Mouse (Mus musculus): ENCODE results near the gene Slc31a1.
A peak's percentile ranks its signal among the peaks of the same experiment; 100 is the strongest.

Slc31a1 gene

DNA sequence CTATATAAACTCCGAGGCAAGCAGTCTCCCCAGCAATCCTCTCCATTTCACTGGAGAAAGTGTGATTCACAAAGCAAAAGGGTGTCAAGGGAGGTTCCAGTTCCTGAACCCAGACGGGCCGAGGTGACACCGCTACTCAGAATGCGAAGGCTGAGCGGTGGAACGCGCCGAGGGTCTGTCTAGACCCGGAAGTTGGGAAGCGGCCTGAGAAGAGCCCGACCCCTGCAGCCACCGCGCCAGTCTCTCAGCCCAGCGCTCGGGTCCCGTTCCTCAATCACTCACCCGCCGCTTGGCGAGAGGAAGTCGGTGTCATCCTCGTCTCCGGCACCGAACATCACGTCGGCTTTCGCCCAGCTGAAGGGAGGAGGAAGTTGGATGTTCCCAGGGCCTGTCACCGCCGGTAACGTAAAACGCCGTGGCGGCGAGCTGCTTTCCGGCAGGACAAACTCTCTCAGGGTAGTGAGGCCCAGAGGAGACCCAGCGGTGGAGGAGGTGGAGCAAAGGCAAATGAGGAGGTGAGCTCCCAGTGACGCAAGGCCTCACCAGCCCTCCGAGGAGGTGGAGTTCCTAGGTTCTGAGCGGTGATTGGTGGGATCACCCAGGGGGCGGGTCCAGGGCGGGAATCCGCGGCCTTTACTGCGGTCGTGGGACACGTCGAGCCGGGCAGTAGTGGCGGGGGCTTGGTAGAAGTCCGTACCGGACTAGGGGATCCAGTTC is at the start of gene Slc31a1, which contains the start of gene Fkbp15:
TSS of gene Slc31a1 (plus strand) at position 640 of the 717 bp plus-strand sequence.
TSS of gene Fkbp15 (minus strand) at position 461 of the 717 bp plus-strand sequence.
- DNase-seq (ENCODE audit: low spot score): peak; percentile 92

DNA sequence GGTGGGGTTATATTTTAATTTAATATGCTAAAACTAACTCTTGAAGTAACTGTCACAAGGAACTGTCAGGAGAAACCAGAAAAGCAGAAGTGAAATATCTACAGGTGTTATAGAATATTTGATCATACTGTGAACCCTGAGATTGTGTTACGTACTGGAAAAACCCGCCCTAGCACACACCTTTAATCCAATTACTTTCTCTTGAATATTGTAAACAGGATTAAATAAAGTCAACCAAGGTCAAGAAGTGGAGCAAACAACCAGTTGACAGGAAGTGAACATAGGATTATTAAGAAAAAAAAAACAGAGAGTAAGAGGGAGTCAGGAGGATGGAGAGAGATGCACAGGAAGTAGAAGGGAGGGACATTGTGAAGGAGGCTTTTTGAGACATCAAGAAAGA is 47.7 kb upstream of the Slc31a1 start:
- DNase-seq (ENCODE audit: low spot score): no peak

DNA sequence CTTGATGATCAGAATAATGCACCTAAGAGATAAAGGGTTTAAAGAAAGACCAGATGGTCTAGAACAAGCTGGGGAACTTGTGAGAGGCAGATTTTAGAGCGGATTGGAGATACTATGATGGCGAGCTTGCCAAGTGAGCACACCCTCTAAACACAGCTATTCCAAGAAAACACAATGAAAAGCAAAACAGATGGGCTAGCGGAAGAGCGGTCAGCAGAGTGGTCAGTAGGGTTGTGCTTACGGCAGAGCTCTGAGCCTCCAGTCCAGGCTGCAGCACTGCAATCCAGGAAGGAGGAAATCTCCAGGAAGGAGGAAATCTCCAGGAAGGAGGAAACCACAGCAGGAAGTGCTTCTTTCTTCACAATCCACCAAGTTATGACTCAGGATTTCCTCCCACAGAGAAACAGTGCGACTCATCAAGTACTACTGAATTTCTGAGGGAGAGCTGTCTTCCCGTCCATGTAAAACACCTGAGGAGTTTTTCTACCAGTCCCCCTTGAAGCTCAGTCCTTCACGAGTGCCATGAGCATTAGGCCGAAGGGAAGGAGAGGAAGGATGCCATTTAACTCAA is 46.8 kb upstream of the Slc31a1 start:
- DNase-seq (ENCODE audit: low spot score): no peak

DNA sequence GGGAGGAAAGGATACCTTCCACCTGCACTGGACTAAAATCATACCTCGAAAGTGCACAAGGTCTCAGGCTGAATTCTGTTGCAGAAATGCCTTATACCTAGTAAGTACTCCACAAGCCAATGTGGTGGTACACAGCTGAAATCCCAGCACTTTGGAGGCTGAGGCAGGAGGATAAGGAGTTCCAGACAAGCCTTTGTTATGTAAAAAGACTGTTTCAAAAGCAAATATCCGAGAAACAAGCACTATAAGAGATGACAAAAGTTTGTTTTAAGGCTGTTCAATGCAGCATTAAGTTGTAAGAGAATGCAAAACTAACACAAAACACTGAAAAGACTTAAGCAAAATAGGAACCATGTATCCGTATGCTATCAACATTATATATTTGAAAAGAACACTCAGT is 46.0 kb upstream of the Slc31a1 start:
- DNase-seq (ENCODE audit: low spot score): no peak

DNA sequence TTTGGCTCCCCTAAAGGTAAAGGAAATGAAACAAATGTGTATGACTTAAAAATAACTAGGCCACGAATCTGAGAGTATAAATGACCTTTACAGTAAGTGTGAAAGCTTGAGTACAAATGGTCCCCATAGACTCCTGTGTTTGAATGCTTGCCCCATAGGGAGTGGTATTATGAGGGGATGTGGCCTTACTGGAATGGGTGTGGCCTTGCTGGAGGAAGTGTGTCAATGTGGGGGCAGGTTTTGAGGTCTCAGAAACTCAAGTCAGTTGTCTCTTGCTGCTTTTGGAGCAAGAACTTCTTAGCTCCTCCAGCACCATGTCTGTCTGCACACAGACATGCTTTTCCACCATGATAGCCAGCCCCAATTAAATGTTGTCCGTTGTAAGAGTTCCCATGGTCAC is 44.1 kb upstream of the Slc31a1 start:
- DNase-seq (ENCODE audit: low spot score): no peak

DNA sequence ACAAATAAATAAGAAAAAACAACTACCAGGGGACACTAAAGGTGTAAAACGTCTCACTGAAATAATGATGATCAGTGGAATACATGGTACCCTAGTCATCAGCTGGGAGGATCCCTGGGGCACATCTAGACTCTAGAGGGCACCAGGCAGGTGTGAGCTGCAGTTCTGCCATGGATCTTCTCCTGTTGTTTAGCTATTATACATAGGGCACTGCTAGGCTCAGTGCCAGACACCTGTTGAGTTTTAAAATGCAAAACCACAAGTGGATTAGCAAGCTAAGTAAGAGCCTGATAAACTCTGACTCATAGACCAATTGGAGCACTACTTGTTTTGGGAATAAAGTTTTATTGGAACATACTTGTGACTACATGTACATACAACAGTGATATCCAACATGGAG is 42.2 kb upstream of the Slc31a1 start:
- no peak for DNase-seq (ENCODE audit: low spot score)

DNA sequence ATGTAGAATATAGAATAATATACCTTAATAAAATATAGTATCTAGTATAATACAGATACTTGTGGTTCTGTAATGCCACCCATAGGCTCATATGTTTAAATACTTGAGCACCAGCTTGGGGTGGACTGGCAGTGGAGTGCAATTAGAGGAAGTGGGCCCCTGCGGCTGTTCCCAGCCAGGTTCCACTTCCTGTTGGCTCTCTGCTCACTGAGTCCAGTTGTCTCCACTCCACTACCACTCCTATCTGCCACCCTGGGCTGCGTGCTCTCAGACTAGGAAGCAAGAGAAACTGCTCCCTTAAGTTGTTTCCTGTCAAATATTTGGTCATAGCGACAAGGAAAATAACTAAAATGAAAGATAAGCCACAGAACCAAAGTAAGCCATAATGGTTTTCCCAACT is 37.8 kb upstream of the Slc31a1 start:
- no peak for DNase-seq (ENCODE audit: low spot score)

DNA sequence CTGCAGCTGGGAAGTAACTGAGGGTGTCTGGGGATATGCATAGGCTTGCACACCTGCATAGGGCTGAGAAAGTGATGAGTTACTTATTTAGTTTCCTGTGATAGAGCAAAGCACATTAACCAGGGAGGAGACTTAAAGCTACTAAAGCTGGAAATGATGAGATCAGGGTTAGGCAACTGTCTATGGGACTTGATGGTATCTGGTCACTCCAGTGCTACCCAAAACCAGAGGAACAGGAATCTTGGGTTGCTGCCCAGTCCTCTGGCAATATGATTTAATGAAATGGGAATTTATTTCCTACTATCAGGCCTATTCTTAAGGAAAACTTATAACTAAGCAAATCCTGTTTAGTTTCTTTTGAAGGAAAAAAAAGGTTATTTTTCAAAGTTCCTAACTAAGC is 34.4 kb upstream of the Slc31a1 start:
- no peak for DNase-seq (ENCODE audit: low spot score)

DNA sequence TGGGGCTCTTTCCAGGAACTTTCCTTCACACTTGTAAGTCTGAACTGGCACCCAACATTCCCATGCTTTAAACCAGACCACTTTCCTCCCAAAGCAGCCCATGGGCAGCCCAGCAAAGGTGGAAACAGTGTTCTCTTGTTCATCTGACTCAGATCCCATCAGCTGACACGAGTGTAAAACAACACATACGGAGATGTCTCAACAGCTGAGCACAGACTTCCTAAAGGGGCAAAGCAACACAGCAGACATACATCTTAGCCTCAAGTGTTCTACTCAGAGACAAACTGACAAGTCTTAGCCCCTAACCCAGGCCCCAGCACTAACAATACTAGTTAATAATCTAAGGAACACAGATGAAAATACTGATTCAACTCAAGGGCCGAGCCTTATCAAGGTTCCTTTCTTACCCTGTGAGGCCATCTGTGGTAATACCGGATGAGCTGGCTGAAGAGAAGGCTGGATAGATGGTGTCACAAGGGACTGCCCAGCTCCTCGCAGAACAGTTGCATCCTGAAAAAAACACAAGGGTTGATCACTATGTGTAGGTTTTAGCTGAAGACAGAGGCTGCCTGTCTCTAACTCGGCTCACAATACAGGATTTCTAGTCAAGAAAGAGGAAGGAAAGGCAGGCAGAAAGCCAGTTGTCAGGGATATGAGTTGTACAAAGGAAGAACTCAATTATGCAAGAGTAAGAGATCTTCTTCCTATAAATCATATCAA is 31.4 kb upstream of the Slc31a1 start:
- DNase-seq (ENCODE audit: low spot score): no peak

DNA sequence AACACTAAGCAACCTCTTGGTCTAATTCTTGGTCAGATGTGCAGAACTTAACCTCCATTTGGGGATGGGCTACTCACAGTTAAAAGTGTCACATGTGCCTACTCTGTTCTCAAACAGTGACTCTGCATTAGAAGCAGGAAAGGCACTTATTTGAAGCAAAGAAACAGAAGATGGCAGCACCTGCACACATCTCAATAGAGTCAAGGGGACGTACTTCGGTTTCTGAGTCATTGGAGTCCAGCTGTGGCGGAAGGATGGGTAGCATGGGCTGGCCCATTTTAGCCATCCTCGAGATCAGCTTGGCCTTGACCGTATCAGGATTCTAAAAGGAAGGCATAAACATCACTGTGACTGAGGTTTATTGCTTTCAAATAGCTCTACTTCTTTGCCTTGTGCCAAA is 28.6 kb upstream of the Slc31a1 start:
- no peak for DNase-seq (ENCODE audit: low spot score)

DNA sequence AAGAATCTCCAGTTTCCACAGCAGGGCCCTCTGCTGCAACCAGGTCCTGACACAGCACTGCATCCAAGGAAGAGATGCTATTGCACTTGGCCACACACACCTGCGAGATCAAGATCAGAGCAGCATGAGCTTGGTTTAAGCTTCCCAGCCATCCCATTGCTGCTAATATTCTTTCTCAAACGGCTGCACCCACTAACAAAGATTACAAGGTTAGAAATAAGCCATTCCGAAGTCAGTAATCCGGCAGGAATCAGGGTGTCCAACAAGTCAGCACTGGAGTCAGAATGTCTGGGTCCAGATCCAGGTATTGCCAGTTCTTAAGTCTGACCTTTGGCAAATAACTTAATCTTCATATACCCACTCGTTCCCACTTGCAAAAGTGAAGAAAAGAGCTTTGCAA is 22.0 kb upstream of the Slc31a1 start:
- DNase-seq (ENCODE audit: low spot score): no peak

DNA sequence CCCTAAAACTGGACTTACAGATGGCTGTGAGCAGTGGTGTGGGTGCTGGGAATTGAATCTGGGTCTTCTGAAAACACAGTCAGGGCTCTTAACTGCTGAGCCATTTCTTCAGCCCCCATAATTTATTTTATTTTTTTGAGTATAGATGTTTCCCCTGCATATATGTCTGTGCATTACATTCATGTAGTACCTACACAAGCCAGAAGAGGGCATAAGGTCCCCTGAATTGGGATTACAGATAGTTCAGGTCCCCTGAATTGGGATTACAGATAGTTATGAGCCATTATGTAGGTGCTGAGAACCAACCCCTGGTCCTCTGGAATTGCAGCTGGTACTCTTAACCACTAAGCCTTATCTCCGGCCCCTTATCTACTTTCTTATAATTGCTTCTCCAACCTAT is 16.5 kb upstream of the Slc31a1 start:
- no peak for DNase-seq (ENCODE audit: low spot score)

DNA sequence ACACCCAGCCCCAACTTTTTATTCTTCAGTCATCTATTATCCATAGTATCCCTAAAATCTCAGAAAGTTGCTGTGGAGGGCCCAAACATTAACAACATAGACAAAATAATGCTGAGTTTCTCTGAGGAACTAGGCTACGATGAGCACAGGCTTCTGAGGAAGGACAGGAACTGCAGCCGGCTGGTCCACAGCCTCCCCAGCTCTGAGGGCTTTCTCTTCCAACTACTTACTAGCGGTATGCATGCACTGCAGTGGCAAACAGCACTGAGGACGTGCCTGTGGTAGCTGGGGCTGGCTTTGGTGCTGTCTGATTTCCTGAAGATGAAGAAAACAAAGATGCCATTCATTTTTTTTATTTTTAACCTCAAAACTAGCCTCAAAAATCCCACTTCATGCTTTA is 14.7 kb upstream of the Slc31a1 start:
- DNase-seq (ENCODE audit: low spot score): no peak

DNA sequence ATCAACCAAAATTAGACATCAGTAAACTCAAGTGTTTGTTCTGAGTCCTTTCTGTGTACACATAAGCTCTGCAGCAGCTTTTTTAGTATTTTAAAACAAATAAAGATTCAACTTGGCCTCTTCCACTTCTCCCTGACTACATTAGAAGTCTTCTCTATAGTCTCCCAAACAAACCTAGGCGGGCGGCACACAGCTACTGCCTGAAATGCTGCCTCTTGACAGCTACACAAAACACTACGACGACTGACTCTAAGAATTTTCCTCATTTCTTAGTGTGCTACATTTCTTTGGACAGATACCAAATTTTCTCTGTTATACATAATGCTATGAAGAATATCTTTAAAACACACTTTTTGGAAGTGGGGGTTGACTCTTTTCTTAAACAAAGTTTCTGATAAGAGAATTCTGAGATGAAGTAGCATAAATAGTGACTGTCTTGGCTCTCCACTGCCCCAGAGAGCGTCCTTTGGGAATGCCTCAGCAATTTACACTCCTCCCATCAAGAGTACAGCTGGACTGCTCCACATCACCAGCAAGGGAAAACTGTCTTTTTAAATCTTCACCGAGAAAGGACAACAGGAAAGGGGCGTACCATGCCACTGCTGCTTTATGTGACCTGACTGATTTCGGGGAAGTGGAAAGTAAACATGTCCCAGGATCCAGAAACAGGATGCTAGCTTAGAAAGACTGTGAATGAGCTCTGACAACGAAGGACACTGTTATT is 12.8 kb upstream of the Slc31a1 start:
- no peak for DNase-seq (ENCODE audit: low spot score)

DNA sequence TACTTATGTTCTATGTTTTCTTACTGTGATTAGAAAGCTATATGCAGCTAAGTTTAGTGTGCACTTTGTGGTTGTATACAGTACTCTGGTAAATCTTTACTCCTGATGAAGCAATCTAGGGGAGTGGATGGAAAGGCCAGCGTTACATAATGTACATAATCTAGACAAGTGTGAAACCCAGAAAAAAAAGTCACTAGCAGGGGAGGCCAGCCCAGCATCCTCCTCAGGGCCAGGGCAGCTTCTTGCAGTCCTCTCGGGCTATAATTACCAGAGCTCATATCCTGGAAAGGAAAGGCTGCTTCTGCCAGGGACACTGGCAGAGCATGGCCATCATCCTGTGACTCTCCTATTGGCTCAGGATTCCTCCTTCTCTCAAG is 12.2 kb upstream of the Slc31a1 start:
- no peak for DNase-seq (ENCODE audit: low spot score)

DNA sequence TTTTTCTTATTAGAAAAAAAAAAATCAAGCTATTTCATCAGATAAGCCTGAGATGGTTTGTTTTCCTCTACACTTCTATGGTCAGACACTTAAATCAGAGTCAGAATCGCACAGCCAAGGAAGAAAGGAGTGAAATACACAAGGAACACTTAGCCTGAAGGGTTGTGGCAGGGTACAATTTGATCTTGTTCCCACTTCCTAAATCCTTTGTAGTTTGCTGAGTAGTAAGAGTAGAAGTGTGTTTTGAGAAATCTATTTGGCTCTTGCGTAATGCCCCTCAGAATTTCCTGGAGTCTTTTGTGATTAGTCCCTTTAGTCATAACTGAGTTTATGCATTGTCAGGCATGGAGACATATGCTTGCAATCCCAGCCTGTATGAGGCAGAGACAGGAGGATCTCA is 11.2 kb upstream of the Slc31a1 start:
- no peak for DNase-seq (ENCODE audit: low spot score)

DNA sequence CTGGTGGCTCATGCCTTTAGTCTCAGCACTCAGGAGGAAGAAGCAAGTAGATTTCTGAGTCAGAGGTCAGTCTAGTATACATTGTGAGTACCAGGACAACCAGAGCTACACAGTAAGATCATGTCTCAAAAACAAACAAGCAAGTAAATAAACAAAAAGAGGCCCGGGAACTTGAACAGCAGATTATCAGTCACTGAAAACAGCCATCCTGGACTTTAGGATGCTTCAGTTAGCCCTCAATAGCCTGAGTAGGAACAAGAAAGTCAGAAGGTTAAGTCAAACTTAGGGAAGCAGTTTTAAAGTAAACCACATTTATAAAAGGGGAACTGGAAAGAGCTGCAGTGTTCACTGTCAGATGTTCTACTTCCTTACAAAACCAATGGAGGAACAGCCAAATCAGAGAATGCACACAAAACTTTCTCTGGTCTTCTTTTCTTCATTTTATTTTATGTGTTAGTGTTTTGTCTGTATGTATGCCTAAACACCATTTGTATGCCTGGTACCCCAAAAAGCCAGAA is 2.8 kb upstream of the Slc31a1 start:
- DNase-seq (ENCODE audit: low spot score): no peak

DNA sequence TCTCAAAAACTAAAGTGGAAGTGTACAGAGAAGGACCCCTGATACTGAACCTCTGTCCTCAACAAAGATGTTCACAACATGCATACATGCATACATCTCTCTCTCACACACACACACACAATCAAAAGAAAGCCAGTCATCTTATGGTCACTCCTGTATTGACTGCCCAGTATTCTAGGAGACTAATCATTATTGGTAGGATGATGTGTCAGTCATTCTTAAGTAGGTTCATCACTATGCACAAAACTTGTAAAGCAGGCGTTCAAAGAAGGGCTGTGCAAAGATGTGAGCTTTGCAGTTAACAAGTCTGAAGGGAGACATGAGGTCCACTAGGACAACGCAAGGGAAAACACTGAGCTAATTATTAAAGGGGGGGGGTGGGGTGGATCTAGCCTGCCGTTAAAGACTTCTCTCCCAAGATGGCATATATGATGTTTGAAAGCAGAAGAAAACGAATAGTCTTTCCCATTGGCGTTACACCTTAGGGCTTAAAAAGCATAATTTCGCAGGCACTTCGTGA is 1.2 kb upstream of the Slc31a1 start:
- no peak for DNase-seq (ENCODE audit: low spot score)

DNA sequence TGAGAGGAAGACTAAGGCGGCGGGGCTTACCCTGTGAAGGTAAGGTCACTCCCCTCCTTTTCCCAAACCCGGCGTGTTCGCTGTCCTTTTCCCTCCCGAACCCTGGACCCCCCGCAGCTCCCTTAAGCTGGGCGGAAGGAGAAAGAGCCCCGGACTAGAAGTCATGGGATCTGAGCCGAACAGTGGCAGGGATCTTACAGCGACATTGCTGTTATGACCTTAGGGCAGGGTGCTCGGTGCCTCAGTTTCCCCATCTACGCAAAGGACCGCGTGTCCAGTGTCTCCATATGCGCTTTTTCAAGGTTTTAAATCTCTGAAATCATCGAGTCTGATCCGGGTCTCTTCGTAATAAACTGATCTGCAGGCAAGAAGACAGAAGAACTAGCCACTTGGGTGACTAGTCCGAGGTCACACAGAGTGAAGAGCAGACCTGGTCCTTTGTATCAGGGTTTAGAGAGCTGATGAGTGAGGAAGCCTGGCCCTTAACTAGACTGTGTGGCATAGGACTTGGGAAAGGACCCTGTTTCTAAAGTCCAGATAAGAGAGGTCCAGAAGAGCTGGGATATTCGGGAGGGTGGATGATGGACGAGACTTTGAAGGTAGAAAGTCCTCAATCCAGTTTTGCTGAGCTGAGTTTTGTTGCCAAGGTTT is 403 bp downstream of the Slc31a1 start:
- DNase-seq (ENCODE audit: low spot score): no peak

DNA sequence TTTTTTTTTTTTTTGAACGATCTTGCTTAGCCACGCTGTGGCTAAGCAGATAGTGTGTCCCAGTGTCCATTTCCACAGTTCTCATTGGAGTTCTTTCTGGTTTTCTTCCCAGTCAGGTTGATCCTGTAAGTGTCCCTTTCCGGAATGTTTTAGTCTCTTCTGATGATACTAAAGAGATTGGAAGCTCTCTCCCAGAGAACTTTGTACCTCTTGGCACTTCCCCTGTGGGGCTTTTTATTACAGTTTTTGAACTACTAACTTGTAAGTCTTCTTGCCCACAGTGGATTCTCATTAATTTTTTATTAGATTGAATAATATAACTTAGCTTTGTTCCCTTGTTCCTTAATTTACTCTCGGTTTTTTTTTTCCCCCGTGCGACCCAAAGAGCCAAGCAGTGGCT is 1.0 kb downstream of the Slc31a1 start:
- DNase-seq (ENCODE audit: low spot score): no peak

DNA sequence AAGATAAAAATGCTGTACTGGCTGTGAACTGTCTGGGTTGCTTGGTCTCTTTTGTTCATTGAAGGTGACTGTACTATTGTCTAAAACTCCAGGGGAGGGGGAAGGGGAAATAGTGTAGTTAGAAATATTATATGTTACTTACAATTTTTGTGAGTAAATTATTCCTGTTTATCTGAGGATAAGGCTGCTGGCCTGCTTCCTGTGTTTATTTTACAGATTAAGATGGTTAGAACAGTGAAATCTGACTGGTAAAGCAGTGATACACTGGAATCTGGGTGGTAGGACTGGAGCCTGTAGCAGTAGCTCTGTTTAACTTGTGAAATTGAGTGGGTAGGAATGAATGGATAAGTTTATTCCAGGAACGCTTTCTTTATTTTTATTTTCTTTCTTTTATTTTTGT is 1.5 kb downstream of the Slc31a1 start:
- no peak for DNase-seq (ENCODE audit: low spot score)

DNA sequence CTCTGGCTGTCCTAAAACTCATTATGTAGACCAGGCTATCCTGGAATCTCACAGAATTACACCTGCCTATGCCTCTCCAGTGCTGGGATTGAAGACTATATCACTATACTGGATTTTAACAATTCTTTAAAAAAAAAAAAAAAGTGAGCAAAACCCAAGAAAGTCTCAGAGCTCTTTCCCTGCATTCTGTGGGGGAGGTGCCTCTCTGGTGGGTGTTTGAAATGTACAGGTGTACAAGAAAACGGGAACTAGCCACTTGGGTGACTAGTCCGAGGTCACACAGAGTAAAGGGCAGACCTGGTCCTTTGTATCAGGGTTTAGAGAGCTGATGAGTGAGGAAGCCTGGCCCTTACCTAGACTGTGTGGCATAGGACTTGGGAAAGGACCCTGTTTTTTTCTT is 1.9 kb downstream of the Slc31a1 start:
- no peak for DNase-seq (ENCODE audit: low spot score)
